In genomic region chr16:72218021-72218420, GRCm38 (mm10) we compare ENCODE assay signal across 10 mouse cellular contexts.
DNase-seq lines count a peak whose midpoint lies in the region; ATAC-seq and TF ChIP-seq lines count a peak whose summit lies in the region.
"Had no signal": no experiment of that assay in that cellular context is flagged by ENCODE, and none has a peak within 500 bp of the region (broad histone marks: within the 10 kb centered on the region; RNA-seq: fewer than 3 reads in every experiment).

No protein-coding gene starts in this region.

- no peaks in the 10 kb centered on the region for H3K27me3 ChIP-seq in hindbrain, embryonic 11.5 days (ENCODE audit: control insufficient read depth, insufficient read depth, low read length)
- no peaks in the 10 kb centered on the region for H3K27me3 ChIP-seq in hindbrain, embryonic 13.5 days
- H3K27me3 ChIP-seq in midbrain, postnatal 0 days (ENCODE audit: insufficient read depth, low read length) = no peaks in the 10 kb centered on the region
- no peaks in the 10 kb centered on the region for H3K27me3 ChIP-seq in midbrain, embryonic 10.5 days (ENCODE audit: low read depth, poor library complexity, severe bottlenecking)
- H3K27me3 ChIP-seq in stomach, embryonic 16.5 days (ENCODE audit: control insufficient read depth, insufficient read depth, low read length) = no peaks in the 10 kb centered on the region

- no peak for ATAC-seq in hindbrain, embryonic 11.5 days (ENCODE audit: low FRiP score)
- no peak for ATAC-seq in hindbrain, embryonic 13.5 days (ENCODE audit: low FRiP score)
- ATAC-seq in midbrain, postnatal 0 days (ENCODE audit: low FRiP score) = no peak
- peak; percentile 88 for ATAC-seq in common myeloid progenitor, adult 5-6 weeks (replicated peaks; ENCODE audit: low read depth, poor library complexity, severe bottlenecking)
- no peak for ATAC-seq in stomach, embryonic 16.5 days (ENCODE audit: insufficient read depth, low FRiP score)

- peak; percentile 70 for DNase-seq in hindbrain, embryonic 11.5 days (ENCODE audit: low spot score)
- DNase-seq in midbrain, postnatal 0 days (ENCODE audit: low spot score) = peak; percentile 63
- DNase-seq in midbrain, embryonic 10.5 days (ENCODE audit: low spot score) = no peak
- no peak for DNase-seq in right cerebral cortex, postnatal 25 days
- no peak for DNase-seq in gastrocnemius, adult 18-20 months (ENCODE audit: low spot score)
- DNase-seq: adrenal gland, adult 8-10 months; kidney, postnatal 14 days had no signal

- no peaks in the 10 kb centered on the region for H3K36me3 ChIP-seq in hindbrain, embryonic 11.5 days (ENCODE audit: control insufficient read depth, insufficient read depth, low read length)
- no peaks in the 10 kb centered on the region for H3K36me3 ChIP-seq in hindbrain, embryonic 13.5 days
- no peaks in the 10 kb centered on the region for H3K36me3 ChIP-seq in midbrain, postnatal 0 days (ENCODE audit: insufficient read depth, low read length)
- H3K36me3 ChIP-seq in midbrain, embryonic 10.5 days = no peaks in the 10 kb centered on the region
- H3K36me3 ChIP-seq in stomach, embryonic 16.5 days (ENCODE audit: control insufficient read depth, insufficient read depth, low read length) = no peaks in the 10 kb centered on the region

- TF ChIP-seq CTCF in midbrain, postnatal 0 days (IDR thresholded peaks at IDR 0.05) = peak; percentile 98

- no peak overlapping the region for H3K27ac ChIP-seq in hindbrain, embryonic 11.5 days (ENCODE audit: low read depth, low read length)
- no peak overlapping the region for H3K27ac ChIP-seq in hindbrain, embryonic 13.5 days
- no peak overlapping the region for H3K27ac ChIP-seq in midbrain, postnatal 0 days (ENCODE audit: low read depth, low read length)
- H3K27ac ChIP-seq in midbrain, embryonic 10.5 days (replicated peaks) = no peak overlapping the region
- H3K27ac ChIP-seq in stomach, embryonic 16.5 days (ENCODE audit: low read length) = no peak overlapping the region

- no peak overlapping the region for H3K4me2 ChIP-seq in hindbrain, embryonic 11.5 days (replicated peaks; ENCODE audit: low read depth, low read length)
- no peak overlapping the region for H3K4me2 ChIP-seq in hindbrain, embryonic 13.5 days
- no peak overlapping the region; the same call in 1 of the 2 replicates for H3K4me2 ChIP-seq in midbrain, postnatal 0 days (ENCODE audit: low read depth, low read length, poor library complexity, severe bottlenecking)
- H3K4me2 ChIP-seq in stomach, embryonic 16.5 days (ENCODE audit: low read depth, low read length) = peak overlapping the region; percentile 6; the same call in 1 of the 2 replicates

- no peaks in the 10 kb centered on the region for H3K9me3 ChIP-seq in hindbrain, embryonic 11.5 days (ENCODE audit: control insufficient read depth, low read length)
- H3K9me3 ChIP-seq in hindbrain, embryonic 13.5 days = no peaks in the 10 kb centered on the region
- no peaks in the 10 kb centered on the region for H3K9me3 ChIP-seq in midbrain, postnatal 0 days (ENCODE audit: low read length)
- H3K9me3 ChIP-seq in midbrain, embryonic 10.5 days (replicated peaks) = no peaks in the 10 kb centered on the region
- no peaks in the 10 kb centered on the region for H3K9me3 ChIP-seq in stomach, embryonic 16.5 days (replicated peaks; ENCODE audit: control insufficient read depth, low read length)

- H3K4me1 ChIP-seq in hindbrain, embryonic 11.5 days (replicated peaks; ENCODE audit: control insufficient read depth, insufficient read depth, low read length) = 0 out of 2 replicates have a peak, but pooled peaks cover 3% of the 10 kb centered on the region
- peaks cover 8% of the 10 kb centered on the region for H3K4me1 ChIP-seq in hindbrain, embryonic 13.5 days (replicated peaks)
- H3K4me1 ChIP-seq in midbrain, postnatal 0 days (ENCODE audit: insufficient read depth, low read length) = no peaks in the 10 kb centered on the region
- peaks cover 12% of the 10 kb centered on the region for H3K4me1 ChIP-seq in midbrain, embryonic 10.5 days
- no peaks in the 10 kb centered on the region for H3K4me1 ChIP-seq in stomach, embryonic 16.5 days (ENCODE audit: control insufficient read depth, insufficient read depth, low read length)

- no peak overlapping the region for H3K9ac ChIP-seq in hindbrain, embryonic 11.5 days (ENCODE audit: low read depth, low read length)
- no peak overlapping the region for H3K9ac ChIP-seq in hindbrain, embryonic 13.5 days
- no peak overlapping the region for H3K9ac ChIP-seq in midbrain, postnatal 0 days (replicated peaks; ENCODE audit: low read length, poor library complexity, severe bottlenecking)
- H3K9ac ChIP-seq in stomach, embryonic 16.5 days (ENCODE audit: low read length) = no peak overlapping the region

- H3K4me3 ChIP-seq in hindbrain, embryonic 11.5 days (ENCODE audit: low read depth, low read length) = no peak overlapping the region
- no peak overlapping the region for H3K4me3 ChIP-seq in hindbrain, embryonic 13.5 days
- H3K4me3 ChIP-seq in midbrain, postnatal 0 days (ENCODE audit: low read depth, low read length) = no peak overlapping the region
- H3K4me3 ChIP-seq in midbrain, embryonic 10.5 days = no peak overlapping the region
- no peak overlapping the region for H3K4me3 ChIP-seq in stomach, embryonic 16.5 days (replicated peaks; ENCODE audit: low read length)

- 1% methylated on average over 3 of the region's 3 CpGs for WGBS in hindbrain, embryonic 11.5 days
- 3% methylated on average over 3 of the region's 3 CpGs for WGBS in hindbrain, embryonic 13.5 days
- WGBS in midbrain, postnatal 0 days = 3% methylated on average over 3 of the region's 3 CpGs
- 7% methylated on average over 3 of the region's 3 CpGs for WGBS in midbrain, embryonic 10.5 days
- under 1% methylated on average over 3 of the region's 3 CpGs for whole genome bisulfite sequencing in stomach, embryonic 16.5 days

Comparison
In these comparisons a context has a peak if more than half of its experiments do, and no peak if none do; other contexts are left out.
1. DNase-seq: peak in hindbrain, embryonic 11.5 days (single experiment) and midbrain, postnatal 0 days (single experiment); none in midbrain, embryonic 10.5 days (single experiment), right cerebral cortex, postnatal 25 days (single experiment) and gastrocnemius, adult 18-20 months (single experiment).